Mouse (Mus musculus) testis, adult 2 months (tissue): ENCODE data around the gene C1qtnf1.

Source experiments
- CTCF ChIP-seq: fragments of 200-500 bp; IDR thresholded peaks from 2 replicates; pipeline ENCODE4 v1.5.1; 2012; ENCODE audit warnings: low read depth, mild to moderate bottlenecking, inconsistent platforms, low read length, moderate library complexity; ENCODE audit not compliant: control insufficient read depth, insufficient read depth, insufficient replicate concordance
- POLR2A ChIP-seq: fragments of 200-500 bp; IDR thresholded peaks from 2 replicates; pipeline ENCODE4 v1.6.1; 2012; ENCODE audit warnings: low read depth, mild to moderate bottlenecking, inconsistent platforms, low read length, moderate library complexity; ENCODE audit not compliant: control insufficient read depth

GRCm38 (mm10) chr11:118467441-118468035, 39.5 kb downstream of the C1qtnf1 start:
- TF ChIP-seq POLR2A (no peak), CTCF (no peak)
